Mouse (Mus musculus) small intestine, adult 2 months (tissue): Measurements from ENCODE around the gene Tdrd12. TPM values are rescaled to one million over a fixed set of nuclear protein-coding genes. Genes with fewer than 3 reads are reported as not detected.

ENCODE experiments used
- H3K27ac ChIP-seq: fragments of 200-500 bp; 2 replicates; pipeline ENCODE4 v1.5.1; 2012; ENCODE audit warnings: low read depth, low read length, control low read depth, inconsistent platforms; ENCODE audit not compliant: insufficient read depth
- H3K27me3 ChIP-seq: fragments of 200-500 bp; 2 replicates; pipeline ENCODE4 v1.6.1; 2012; ENCODE audit warnings: mild to moderate bottlenecking, moderate library complexity, low read length, inconsistent platforms; ENCODE audit not compliant: control insufficient read depth, insufficient read depth
- H3K36me3 ChIP-seq: fragments of 200-500 bp; 2 replicates; pipeline ENCODE4 v1.6.1; 2012; ENCODE audit warnings: mild to moderate bottlenecking, low read length, control low read depth, inconsistent platforms; ENCODE audit not compliant: control insufficient read depth, insufficient read depth
- H3K4me1 ChIP-seq: fragments of 200-500 bp; 2 replicates; pipeline ENCODE4 v1.6.1; 2012; ENCODE audit warnings: low read length, inconsistent platforms, mixed read lengths; ENCODE audit not compliant: control insufficient read depth, insufficient read depth, insufficient read length
- H3K4me3 ChIP-seq: fragments of 200-500 bp; 2 replicates; pipeline ENCODE4 v1.5.1; 2012; ENCODE audit warnings: low read depth, mild to moderate bottlenecking, control low read depth, inconsistent platforms, low read length, moderate library complexity
- CTCF ChIP-seq: fragments of 200-500 bp; IDR thresholded peaks from 2 replicates; pipeline ENCODE4 v1.5.1; 2012; ENCODE audit warnings: low read depth, mild to moderate bottlenecking, control low read depth, inconsistent platforms, low read length, moderate library complexity, mixed read lengths; ENCODE audit not compliant: insufficient replicate concordance, insufficient read length; ENCODE audit errors: extremely low read depth
- POLR2A ChIP-seq: fragments of 200-500 bp; IDR thresholded peaks from 2 replicates; pipeline ENCODE4 v1.6.1; 2012; ENCODE audit warnings: low read depth, mild to moderate bottlenecking, control low read depth, inconsistent platforms, low read length, moderate library complexity
- WGBS: fragments of 180-500 bp; shearing (Covaris S2); methylation state at CpG from one replicate; pipeline ENCODE4 v1.1.7; 2018; 5-methylcytosine and 5-hydroxymethylcytosine counted together
- polyA plus RNA-seq: library from polyadenylated mRNA; depleted of rRNA; stranded (reverse); fragments of >200 nt; gene quantifications from 2 replicates; pipeline ENCODE4 v1.2.3, GENCODE M21; 2012; rRNA removed

Tdrd12 gene
- polyA plus RNA-seq: not detected in 2 replicates

GRCm38 (mm10) chr7:35537562-35537961 is at the start of gene Tdrd12:
Gene Tdrd12 (minus strand): TSS chr7:35537745.
- Histone ChIP-seq H3K4me1 (peaks cover 7% of the 10 kb centered on the region; the same call in 1 of the 2 replicates), H3K36me3 (no peaks in the 10 kb centered on the region)
- WGBS: 94% methylated on average over 17 of the region's 17 CpGs

GRCm38 (mm10) chr7:35586906-35587445 is 49.4 kb upstream of the Tdrd12 start:
- TF ChIP-seq POLR2A (no peak), CTCF (no peak)
- H3K27ac ChIP-seq: no peak overlapping the region
- H3K27me3 ChIP-seq: peaks cover 19% of the 10 kb centered on the region
- 19% methylated on average over 15 of the region's 15 CpGs for WGBS
- H3K4me3 ChIP-seq: peak overlapping the region; percentile 86
- H3K36me3 ChIP-seq: peaks cover 4% of the 10 kb centered on the region; the same call in 1 of the 2 replicates
- peaks cover 5% of the 10 kb centered on the region for H3K4me1 ChIP-seq

More at GRCm38 (mm10) chr7:35537562-35537961, at the start of gene Tdrd12:
- Histone ChIP-seq H3K4me3 (no peak within 1 kb of the TSS), H3K27ac (no peak within 1 kb of the TSS), H3K27me3 (no peaks in the 10 kb centered on the region)
- TF ChIP-seq POLR2A: no peak
- TF ChIP-seq CTCF: peak; percentile 14; the same call in 1 of the 2 replicates

- no peak within 1 kb of the TSS for H3K27ac ChIP-seq
- TF ChIP-seq CTCF (no peak), POLR2A (peak; percentile 45; the same call in 1 of the 2 replicates)
- under 1% methylated on average over 49 of the region's 49 CpGs for WGBS
- H3K27me3 ChIP-seq: peaks cover 19% of the 10 kb centered on the region
- H3K4me1 ChIP-seq: peaks cover 5% of the 10 kb centered on the region
- H3K4me3 ChIP-seq: peak within 1 kb of the TSS; percentile 86
- H3K36me3 ChIP-seq: no peaks in the 10 kb centered on the region
Observed at GRCm38 (mm10) chr7:35586055-35586905, 48.7 kb upstream of the Tdrd12 start, which contains the start of gene Ankrd27. Gene Ankrd27 (plus strand): TSS chr7:35586244.

GRCm38 (mm10) chr7:35585191-35586054 is 47.9 kb upstream of the Tdrd12 start, which contains the start of gene Rgs9bp:
Gene Rgs9bp (minus strand): TSS chr7:35585582.
- peaks cover 19% of the 10 kb centered on the region for H3K27me3 ChIP-seq
- H3K4me3 ChIP-seq: peak within 1 kb of the TSS; percentile 86
- TF ChIP-seq CTCF (no peak), POLR2A (no peak)
- under 1% methylated on average over 45 of the region's 45 CpGs for WGBS
- no peaks in the 10 kb centered on the region for H3K36me3 ChIP-seq
- H3K27ac ChIP-seq: no peak within 1 kb of the TSS
- peaks cover 5% of the 10 kb centered on the region for H3K4me1 ChIP-seq

- Histone ChIP-seq H3K36me3 (no peaks in the 10 kb centered on the region), H3K4me3 (peak overlapping the region; percentile 86), H3K27ac (no peak overlapping the region), H3K4me1 (peaks cover 5% of the 10 kb centered on the region), H3K27me3 (peaks cover 19% of the 10 kb centered on the region)
- under 1% methylated on average over 50 of the region's 50 CpGs for WGBS
- no peak for TF ChIP-seq POLR2A
- TF ChIP-seq CTCF: no peak
Observed at GRCm38 (mm10) chr7:35584786-35585190, 47.2 kb upstream of the Tdrd12 start.

- H3K4me3 ChIP-seq: peak overlapping the region; percentile 86
- TF ChIP-seq CTCF (no peak), POLR2A (no peak)
- 8% methylated on average over 36 of the region's 36 CpGs for WGBS
- peaks cover 19% of the 10 kb centered on the region for H3K27me3 ChIP-seq
- H3K27ac ChIP-seq: no peak overlapping the region
- H3K4me1 ChIP-seq: peaks cover 5% of the 10 kb centered on the region
- H3K36me3 ChIP-seq: no peaks in the 10 kb centered on the region
Observed at GRCm38 (mm10) chr7:35584068-35584785, 46.7 kb upstream of the Tdrd12 start.
